Mouse (Mus musculus): Measurements from ENCODE around the gene Pkp3. TPM values are rescaled to one million over a fixed set of nuclear protein-coding genes. Genes with fewer than 3 reads are reported as not detected.

Gene Pkp3
- polyA plus RNA-seq, 1 experiment from 2014 or later = not detected

- Histone ChIP-seq H3K4me1 (ENCODE audit: control insufficient read depth, insufficient read depth, low read length) (no peaks in the 10 kb centered on the region), H3K4me2 (ENCODE audit: low read length) (no peak overlapping the region), H3K9me3 (replicated peaks; ENCODE audit: control insufficient read depth, low read length) (no peaks in the 10 kb centered on the region), H3K36me3 (ENCODE audit: control insufficient read depth, insufficient read depth, low read length) (no peaks in the 10 kb centered on the region), H3K27ac (ENCODE audit: low read depth, low read length) (no peak overlapping the region), H3K27me3 (replicated peaks; ENCODE audit: control insufficient read depth, insufficient read depth, low read length) (no peaks in the 10 kb centered on the region), H3K4me3 (ENCODE audit: low read depth, low read length) (no peak overlapping the region), H3K9ac (ENCODE audit: low read length) (no peak overlapping the region)
- DNase-seq (ENCODE audit: low spot score) = no peak
- WGBS = 80% methylated on average over 5 of the region's 5 CpGs
- no peak for ATAC-seq
Observed at GRCm38 (mm10) chr7:141121051-141121531, 43.1 kb downstream of the Pkp3 start.

DNA sequence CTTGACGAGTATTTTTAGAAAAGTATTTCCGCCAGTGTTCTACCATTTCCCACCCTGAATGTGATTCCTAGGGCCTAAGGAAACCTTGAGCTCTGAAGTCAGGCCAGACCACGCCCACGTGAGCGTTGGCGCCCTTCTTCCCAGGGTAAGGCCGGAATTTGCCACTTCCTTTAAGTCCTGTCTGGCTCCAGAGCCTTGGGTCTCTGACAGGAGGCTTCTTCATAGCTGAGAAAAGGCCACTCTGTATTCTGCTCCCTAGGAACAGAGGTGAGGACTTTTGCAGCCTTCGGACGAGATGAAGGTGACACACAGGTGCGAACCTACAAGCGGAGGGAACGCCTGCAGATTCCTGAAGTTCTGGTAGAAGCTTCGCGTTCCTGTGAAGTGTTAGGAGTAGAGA is 44.2 kb downstream of the Pkp3 start, which contains the start of gene Ptdss2:
Gene Ptdss2, plus strand, starts transcription at position 138 of the 400 bp plus-strand sequence.
- H3K9me3 ChIP-seq (replicated peaks; ENCODE audit: control insufficient read depth, low read length) = no peaks in the 10 kb centered on the region
- 59% methylated on average over 14 of the region's 14 CpGs for WGBS

DNA sequence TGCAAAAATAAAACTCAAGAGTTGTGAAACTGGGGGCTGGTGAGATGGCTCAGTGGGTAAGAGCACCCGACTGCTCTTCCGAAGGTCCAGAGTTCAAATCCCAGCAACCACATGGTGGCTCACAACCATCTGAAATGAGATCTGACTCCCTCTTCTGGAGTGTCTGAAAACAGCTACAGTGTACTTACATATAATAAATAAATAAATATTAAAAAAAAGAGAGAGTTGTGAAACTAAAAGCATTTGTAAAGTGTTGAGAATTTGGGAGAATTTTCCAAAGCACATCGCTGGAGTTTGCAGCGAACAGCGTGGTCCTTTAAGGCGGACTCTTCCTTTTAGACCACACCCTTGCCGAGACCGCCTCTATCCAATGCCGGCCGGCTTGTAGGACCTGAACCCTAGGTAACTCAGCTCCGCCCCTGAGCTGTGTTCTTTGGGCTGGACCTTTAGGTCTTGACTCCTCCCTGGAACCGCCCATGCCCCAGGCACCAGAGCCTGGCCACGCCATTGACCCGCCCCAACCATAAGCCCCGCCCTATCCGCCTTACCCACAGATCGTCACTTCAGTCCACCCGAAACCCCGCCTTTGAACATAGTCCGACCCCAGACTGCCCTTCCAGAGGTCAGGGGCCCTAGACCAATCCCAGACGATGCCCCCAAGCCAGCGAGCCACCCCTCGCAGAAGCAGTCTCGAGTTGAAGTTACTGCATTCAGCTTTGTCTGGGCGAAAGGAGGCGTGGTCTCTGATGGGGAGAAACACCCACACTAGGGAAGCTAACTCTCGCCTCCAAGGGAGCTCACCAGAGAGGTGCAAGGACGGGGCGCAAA is 44.9 kb downstream of the Pkp3 start:
- no peaks in the 10 kb centered on the region for H3K36me3 ChIP-seq (ENCODE audit: control insufficient read depth, insufficient read depth, low read length)
- no peaks in the 10 kb centered on the region for H3K4me1 ChIP-seq (ENCODE audit: control insufficient read depth, insufficient read depth, low read length)
- H3K4me3 ChIP-seq (ENCODE audit: low read depth, low read length) = peak overlapping the region; percentile 46
- ATAC-seq = peak; percentile 96
- peak overlapping the region; percentile 74 for H3K27ac ChIP-seq (ENCODE audit: low read depth, low read length)
- no peaks in the 10 kb centered on the region for H3K27me3 ChIP-seq (replicated peaks; ENCODE audit: control insufficient read depth, insufficient read depth, low read length)
- DNase-seq (ENCODE audit: low spot score) = peak; percentile 91
- peak overlapping the region; percentile 59 for H3K4me2 ChIP-seq (ENCODE audit: low read length)
- H3K9me3 ChIP-seq (replicated peaks; ENCODE audit: control insufficient read depth, low read length) = no peaks in the 10 kb centered on the region
- 2% methylated on average over 29 of the region's 29 CpGs for WGBS
- peak overlapping the region; percentile 72 for H3K9ac ChIP-seq (ENCODE audit: low read length)

More for the DNA sequence above, 44.2 kb downstream of the Pkp3 start, which contains the start of gene Ptdss2:
- H3K4me1 ChIP-seq (ENCODE audit: control insufficient read depth, insufficient read depth, low read length) = no peaks in the 10 kb centered on the region
- peak within 1 kb of the TSS; percentile 74 for H3K27ac ChIP-seq (ENCODE audit: low read depth, low read length)
- DNase-seq (ENCODE audit: low spot score) (peak; percentile 14), ATAC-seq (no peak)
- H3K4me2 ChIP-seq (ENCODE audit: low read length) = peak within 1 kb of the TSS; percentile 59
- H3K9ac ChIP-seq (ENCODE audit: low read length) = peak within 1 kb of the TSS; percentile 72
- peak within 1 kb of the TSS; percentile 46 for H3K4me3 ChIP-seq (ENCODE audit: low read depth, low read length)
- H3K36me3 ChIP-seq (ENCODE audit: control insufficient read depth, insufficient read depth, low read length) = no peaks in the 10 kb centered on the region
- H3K27me3 ChIP-seq (replicated peaks; ENCODE audit: control insufficient read depth, insufficient read depth, low read length) = no peaks in the 10 kb centered on the region

DNA sequence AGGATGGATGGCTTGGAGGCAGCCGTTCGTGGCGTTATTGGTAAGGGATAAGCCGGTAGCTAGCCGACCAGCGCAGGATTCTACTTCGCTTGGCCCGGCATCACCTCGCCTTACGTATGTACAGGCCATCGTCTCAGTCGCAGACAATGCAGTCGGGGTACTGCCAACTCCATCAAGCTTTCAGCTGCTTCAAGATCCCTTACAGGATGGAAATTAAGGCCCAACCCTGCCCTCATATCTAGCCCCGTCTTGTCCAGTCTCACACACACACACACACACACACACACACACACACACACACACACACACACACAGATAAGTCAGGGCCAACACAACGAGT is 45.5 kb downstream of the Pkp3 start:
- peak overlapping the region; percentile 72 for H3K9ac ChIP-seq (ENCODE audit: low read length)
- peak overlapping the region; percentile 46 for H3K4me3 ChIP-seq (ENCODE audit: low read depth, low read length)
- ATAC-seq = no peak
- H3K27me3 ChIP-seq (replicated peaks; ENCODE audit: control insufficient read depth, insufficient read depth, low read length) = no peaks in the 10 kb centered on the region
- no peak for DNase-seq (ENCODE audit: low spot score)
- H3K36me3 ChIP-seq (ENCODE audit: control insufficient read depth, insufficient read depth, low read length) = no peaks in the 10 kb centered on the region
- no peaks in the 10 kb centered on the region for H3K4me1 ChIP-seq (ENCODE audit: control insufficient read depth, insufficient read depth, low read length)
- H3K27ac ChIP-seq (ENCODE audit: low read depth, low read length) = peak overlapping the region; percentile 74
- WGBS = 3% methylated on average over 15 of the region's 15 CpGs
- H3K9me3 ChIP-seq (replicated peaks; ENCODE audit: control insufficient read depth, low read length) = no peaks in the 10 kb centered on the region
- peak overlapping the region; percentile 59 for H3K4me2 ChIP-seq (ENCODE audit: low read length)

DNA sequence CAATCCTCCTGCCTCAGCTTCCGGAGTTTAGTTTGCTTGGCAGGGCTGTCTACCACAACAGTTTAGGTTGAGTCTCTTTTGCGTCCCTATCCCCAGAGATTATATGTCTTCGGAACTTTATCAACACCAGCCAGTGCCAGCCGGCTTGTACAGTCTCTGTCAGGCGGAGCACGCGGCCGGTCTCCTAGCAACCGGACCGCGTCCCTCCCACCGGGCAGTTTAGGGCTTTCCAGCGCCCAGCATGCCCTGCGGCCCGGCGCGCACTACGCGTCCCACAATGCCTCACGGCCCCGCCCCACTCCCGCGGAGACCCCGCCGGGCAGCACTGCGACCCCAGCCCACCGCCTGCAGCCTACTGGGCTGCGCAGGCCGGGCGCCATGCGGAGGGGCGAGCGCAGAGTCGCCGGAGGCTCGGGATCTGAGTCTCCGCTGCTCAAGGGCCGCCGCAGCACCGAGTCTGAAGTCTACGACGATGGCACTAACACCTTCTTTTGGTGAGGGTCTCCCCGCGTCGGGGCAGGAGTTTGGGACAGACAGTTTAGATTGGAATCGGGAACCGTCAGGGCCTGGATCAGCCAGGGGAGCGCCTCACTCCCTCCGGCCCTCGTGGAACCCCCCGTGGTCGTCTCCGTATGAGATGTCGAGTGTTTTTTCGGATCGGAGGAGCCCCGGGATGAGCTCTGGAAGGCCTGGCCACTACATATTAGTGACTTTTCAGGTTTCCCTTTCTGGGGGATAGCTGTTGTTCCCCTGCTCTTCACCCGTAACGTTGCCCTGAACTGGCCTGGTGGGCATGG is 53.2 kb downstream of the Pkp3 start:
- under 1% methylated on average over 59 of the region's 59 CpGs for WGBS
- peak overlapping the region; percentile 58; the same call in 1 of the 2 replicates for H3K27ac ChIP-seq (ENCODE audit: low read depth, low read length)
- DNase-seq (ENCODE audit: low spot score) = peak; percentile 97
- H3K9me3 ChIP-seq (replicated peaks; ENCODE audit: control insufficient read depth, low read length) = no peaks in the 10 kb centered on the region
- H3K4me3 ChIP-seq (ENCODE audit: low read depth, low read length) = peak overlapping the region; percentile 85
- H3K4me2 ChIP-seq (ENCODE audit: low read length) = peak overlapping the region; percentile 88
- peak overlapping the region; percentile 96 for H3K9ac ChIP-seq (ENCODE audit: low read length)
- peaks cover 9% of the 10 kb centered on the region for H3K4me1 ChIP-seq (ENCODE audit: control insufficient read depth, insufficient read depth, low read length)
- no peaks in the 10 kb centered on the region for H3K27me3 ChIP-seq (replicated peaks; ENCODE audit: control insufficient read depth, insufficient read depth, low read length)
- peaks cover 13% of the 10 kb centered on the region for H3K36me3 ChIP-seq (ENCODE audit: control insufficient read depth, insufficient read depth, low read length)
- ATAC-seq = peak; percentile 100

GRCm38 (mm10) chr7:141131904-141132755 is 54.1 kb downstream of the Pkp3 start:
- Histone ChIP-seq H3K36me3 (ENCODE audit: control insufficient read depth, insufficient read depth, low read length) (peaks cover 22% of the 10 kb centered on the region), H3K27me3 (replicated peaks; ENCODE audit: control insufficient read depth, insufficient read depth, low read length) (no peaks in the 10 kb centered on the region), H3K4me2 (ENCODE audit: low read length) (peak overlapping the region; percentile 88), H3K4me3 (ENCODE audit: low read depth, low read length) (peak overlapping the region; percentile 85), H3K27ac (ENCODE audit: low read depth, low read length) (no peak overlapping the region), H3K4me1 (ENCODE audit: control insufficient read depth, insufficient read depth, low read length) (peaks cover 9% of the 10 kb centered on the region), H3K9me3 (replicated peaks; ENCODE audit: control insufficient read depth, low read length) (no peaks in the 10 kb centered on the region), H3K9ac (ENCODE audit: low read length) (peak overlapping the region; percentile 96)
- 61% methylated on average over 12 of the region's 12 CpGs for WGBS
- ATAC-seq (no peak), DNase-seq (ENCODE audit: low spot score) (no peak)

Other genes with a start within 250 kb of the Pkp3 start
- 0.41 TPM in 1 of 2 replicates, not detected in the other for gene Urah, start 243.2 kb upstream of the Pkp3 start, polyA plus RNA-seq (2014; fragmentation: Nextera tagmentation; extraction: Ambion mirVana)
- gene Scgb1c1, start 232.7 kb upstream of the Pkp3 start, polyA plus RNA-seq (2014; fragmentation: Nextera tagmentation; extraction: Ambion mirVana) = not detected in 2 replicates
- not detected in 2 replicates for gene Odf3, start 230.4 kb upstream of the Pkp3 start, polyA plus RNA-seq (2014; fragmentation: Nextera tagmentation; extraction: Ambion mirVana)
- not detected in 2 replicates for gene Gm45785, start 221.9 kb upstream of the Pkp3 start, polyA plus RNA-seq (2014; fragmentation: Nextera tagmentation; extraction: Ambion mirVana)
- gene Ric8a, start 221.3 kb upstream of the Pkp3 start, polyA plus RNA-seq (2014; fragmentation: Nextera tagmentation; extraction: Ambion mirVana) = 95.0 and 96.9 TPM in 2 replicates
- gene Bet1l, start 220.6 kb upstream of the Pkp3 start, polyA plus RNA-seq (2014; fragmentation: Nextera tagmentation; extraction: Ambion mirVana) = 47.2 and 53.3 TPM in 2 replicates
- 262 and 286 TPM in 2 replicates for gene Psmd13, start 196.2 kb upstream of the Pkp3 start, polyA plus RNA-seq (2014; fragmentation: Nextera tagmentation; extraction: Ambion mirVana)
- gene Sirt3, start 195.9 kb upstream of the Pkp3 start, polyA plus RNA-seq (2014; fragmentation: Nextera tagmentation; extraction: Ambion mirVana) = 28.2 and 29.5 TPM in 2 replicates
- gene Cox8b, start 177.8 kb upstream of the Pkp3 start, polyA plus RNA-seq (2014; fragmentation: Nextera tagmentation; extraction: Ambion mirVana) = not detected in 2 replicates
- gene Nlrp6, start 157.3 kb upstream of the Pkp3 start, polyA plus RNA-seq (2014; fragmentation: Nextera tagmentation; extraction: Ambion mirVana) = 0.37 and 0.73 TPM in 2 replicates
- 8.8 TPM in 2 replicates for gene Pgghg, start 136.8 kb upstream of the Pkp3 start, polyA plus RNA-seq (2014; fragmentation: Nextera tagmentation; extraction: Ambion mirVana)
- not detected in 2 replicates for gene Ifitm5, start 127.9 kb upstream of the Pkp3 start, polyA plus RNA-seq (2014; fragmentation: Nextera tagmentation; extraction: Ambion mirVana)
- gene Gm45717, start 122.3 kb upstream of the Pkp3 start, polyA plus RNA-seq (2014; fragmentation: Nextera tagmentation; extraction: Ambion mirVana) = not detected in 2 replicates
- gene Ifitm2, start 122.2 kb upstream of the Pkp3 start, polyA plus RNA-seq (2014; fragmentation: Nextera tagmentation; extraction: Ambion mirVana) = 163 and 235 TPM in 2 replicates
- 11.0 and 12.2 TPM in 2 replicates for gene Ifitm1, start 111.0 kb upstream of the Pkp3 start, polyA plus RNA-seq (2014; fragmentation: Nextera tagmentation; extraction: Ambion mirVana)
- gene Ifitm3, start 67.4 kb upstream of the Pkp3 start, polyA plus RNA-seq (2014; fragmentation: Nextera tagmentation; extraction: Ambion mirVana) = 24.7 and 29.7 TPM in 2 replicates
- 0.27 and 0.37 TPM in 2 replicates for gene Ifitm6, start 60.3 kb upstream of the Pkp3 start, polyA plus RNA-seq (2014; fragmentation: Nextera tagmentation; extraction: Ambion mirVana)
- not detected in 2 replicates for gene Gm17387, start 49.1 kb upstream of the Pkp3 start, polyA plus RNA-seq (2014; fragmentation: Nextera tagmentation; extraction: Ambion mirVana)
- gene B4galnt4, start 17.1 kb upstream of the Pkp3 start, polyA plus RNA-seq (2014; fragmentation: Nextera tagmentation; extraction: Ambion mirVana) = 29.1 and 29.5 TPM in 2 replicates
- 2.4 and 2.5 TPM in 2 replicates for gene Sigirr, start 22.4 kb downstream of the Pkp3 start, polyA plus RNA-seq (2014; fragmentation: Nextera tagmentation; extraction: Ambion mirVana)
- gene Ano9, start 39.6 kb downstream of the Pkp3 start, polyA plus RNA-seq (2014; fragmentation: Nextera tagmentation; extraction: Ambion mirVana) = 0.10 TPM in 1 of 2 replicates, not detected in the other
- gene Ptdss2, start 44.2 kb downstream of the Pkp3 start, polyA plus RNA-seq (2014; fragmentation: Nextera tagmentation; extraction: Ambion mirVana) = 81.2 and 82.1 TPM in 2 replicates
- gene Rnh1, start 94.6 kb downstream of the Pkp3 start, polyA plus RNA-seq (2014; fragmentation: Nextera tagmentation; extraction: Ambion mirVana) = 54.7 and 56.7 TPM in 2 replicates
- 70.2 and 96.3 TPM in 2 replicates for gene Hras, start 115.8 kb downstream of the Pkp3 start, polyA plus RNA-seq (2014; fragmentation: Nextera tagmentation; extraction: Ambion mirVana)
- gene Lrrc56, start 115.9 kb downstream of the Pkp3 start, polyA plus RNA-seq (2014; fragmentation: Nextera tagmentation; extraction: Ambion mirVana) = 6.7 and 8.9 TPM in 2 replicates
- gene Lmntd2, start 135.9 kb downstream of the Pkp3 start, polyA plus RNA-seq (2014; fragmentation: Nextera tagmentation; extraction: Ambion mirVana) = 0.94 and 0.95 TPM in 2 replicates
- 23.7 and 23.8 TPM in 2 replicates for gene Rassf7, start 137.6 kb downstream of the Pkp3 start, polyA plus RNA-seq (2014; fragmentation: Nextera tagmentation; extraction: Ambion mirVana)
- gene Phrf1, start 150.6 kb downstream of the Pkp3 start, polyA plus RNA-seq (2014; fragmentation: Nextera tagmentation; extraction: Ambion mirVana) = 64.2 and 78.8 TPM in 2 replicates
- gene Irf7, start 188.3 kb downstream of the Pkp3 start, polyA plus RNA-seq (2014; fragmentation: Nextera tagmentation; extraction: Ambion mirVana) = 0.97 and 1.0 TPM in 2 replicates
- not detected in 2 replicates for gene Cdhr5, start 198.6 kb downstream of the Pkp3 start, polyA plus RNA-seq (2014; fragmentation: Nextera tagmentation; extraction: Ambion mirVana)
- gene Sct, start 200.9 kb downstream of the Pkp3 start, polyA plus RNA-seq (2014; fragmentation: Nextera tagmentation; extraction: Ambion mirVana) = 1.5 and 2.6 TPM in 2 replicates
- 0.37 and 0.68 TPM in 2 replicates for gene Drd4, start 213.8 kb downstream of the Pkp3 start, polyA plus RNA-seq (2014; fragmentation: Nextera tagmentation; extraction: Ambion mirVana)
- 118 and 143 TPM in 2 replicates for gene Deaf1, start 249.5 kb downstream of the Pkp3 start, polyA plus RNA-seq (2014; fragmentation: Nextera tagmentation; extraction: Ambion mirVana)
- gene Tmem80, start 249.5 kb downstream of the Pkp3 start, polyA plus RNA-seq (2014; fragmentation: Nextera tagmentation; extraction: Ambion mirVana) = 39.1 and 41.0 TPM in 2 replicates

Data from forebrain, embryonic 14.5 days (tissue).